Mouse (Mus musculus): ENCODE data around the gene Camta1. TPM values are rescaled to one million over a fixed set of nuclear protein-coding genes. Genes with fewer than 3 reads are reported as not detected.
"Not testable (repeated sequence)": the region's sequence is repeated elsewhere in the genome, so short reads cannot be mapped to it uniquely, and the experiment has no call there.

The Camta1 gene
- total RNA-seq, 2 experiments from 2014 or later = 193 to 222 TPM

DNA sequence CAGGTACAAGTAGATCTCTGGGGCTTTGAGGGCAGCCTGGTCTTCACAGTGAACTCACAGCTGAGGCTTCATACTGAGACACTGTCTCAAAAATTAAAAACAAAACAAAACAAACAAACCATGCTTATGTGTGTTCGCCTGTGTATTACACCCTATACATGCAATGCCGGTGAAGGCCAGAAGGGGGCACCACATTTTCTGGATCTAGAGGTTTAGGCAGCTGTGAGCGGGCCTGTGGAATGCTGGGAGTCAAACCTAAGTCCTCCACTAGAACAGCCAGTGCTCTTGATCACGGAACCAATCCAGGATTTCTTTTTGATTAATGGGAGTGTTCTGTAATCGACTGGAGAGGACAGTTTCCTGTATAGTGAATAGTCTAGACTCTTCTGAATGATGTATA lies 935.8 kb downstream of the Camta1 start:
- DNase-seq (ENCODE audit: low spot score in 2 of 2) = no peak
- intact Hi-C loops (cut with DNase I) = no loop called here

DNA sequence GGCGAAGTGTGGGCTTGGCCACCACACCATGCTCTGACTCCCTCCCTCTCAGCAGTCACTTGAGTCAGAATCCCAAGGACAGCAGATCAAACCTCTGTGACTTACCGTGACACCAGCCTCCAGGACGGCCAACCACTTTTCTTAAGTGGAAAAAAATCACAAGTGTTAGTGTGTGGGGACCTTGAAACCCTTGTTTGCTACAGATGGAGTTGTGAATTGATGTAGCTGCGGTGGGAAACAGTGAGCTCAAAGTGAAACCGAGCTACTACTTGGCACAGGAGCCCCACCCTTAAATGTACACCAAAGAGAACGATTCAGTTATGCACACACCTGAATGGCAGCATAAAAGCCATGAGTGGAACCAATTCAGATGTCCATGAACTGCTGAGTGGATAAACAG lies 936.7 kb downstream of the Camta1 start:
- no peak for DNase-seq (ENCODE audit: low spot score in 2 of 2)
- intact Hi-C loops (cut with DNase I) = no loop called here

DNA sequence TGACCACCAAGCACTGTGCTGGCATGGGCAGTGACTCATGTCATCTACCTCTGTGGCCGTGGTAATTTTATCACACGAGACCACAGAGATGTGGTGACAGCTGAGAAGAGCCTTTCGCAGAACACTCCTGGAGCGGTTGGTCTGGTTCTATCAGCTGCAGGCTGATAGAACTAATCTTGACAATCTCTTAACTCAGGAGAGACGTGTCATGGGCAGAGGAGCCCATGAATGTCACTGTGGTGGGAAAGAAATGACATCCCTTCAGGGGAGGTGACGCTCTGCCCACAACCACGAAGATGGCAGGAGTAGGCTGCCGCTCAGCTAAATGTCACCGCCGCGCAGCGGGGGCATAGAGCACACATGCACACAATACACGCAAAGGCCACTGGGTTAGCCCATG lies 937.4 kb downstream of the Camta1 start:
- DNase-seq (ENCODE audit: low spot score in 2 of 2) = no peak
- intact Hi-C loops (cut with DNase I) = no loop called here

DNA sequence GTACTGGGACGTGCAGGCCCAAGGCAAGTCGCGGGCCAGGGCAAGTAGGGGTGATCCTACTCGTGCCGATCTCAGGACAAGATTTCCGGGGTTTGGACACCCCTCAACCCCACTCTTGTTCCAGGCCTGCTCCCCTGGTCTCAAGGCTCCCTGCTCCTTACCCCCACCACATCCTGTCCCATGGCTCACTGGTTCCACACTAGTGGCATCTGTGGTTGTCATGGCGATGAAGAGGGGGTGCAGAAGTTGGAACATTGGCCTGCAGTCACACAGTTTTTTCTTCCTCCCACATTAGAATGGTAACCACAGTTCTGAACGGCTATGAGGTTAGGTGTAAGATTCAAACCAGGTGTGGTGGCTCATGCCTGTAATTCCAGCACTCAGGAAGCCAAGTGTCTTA lies 940.5 kb downstream of the Camta1 start:
- intact Hi-C loops (cut with DNase I) = no loop called here
- peak in 1 of 2 experiments; percentile 29 for DNase-seq (ENCODE audit: low spot score in 2 of 2)

DNA sequence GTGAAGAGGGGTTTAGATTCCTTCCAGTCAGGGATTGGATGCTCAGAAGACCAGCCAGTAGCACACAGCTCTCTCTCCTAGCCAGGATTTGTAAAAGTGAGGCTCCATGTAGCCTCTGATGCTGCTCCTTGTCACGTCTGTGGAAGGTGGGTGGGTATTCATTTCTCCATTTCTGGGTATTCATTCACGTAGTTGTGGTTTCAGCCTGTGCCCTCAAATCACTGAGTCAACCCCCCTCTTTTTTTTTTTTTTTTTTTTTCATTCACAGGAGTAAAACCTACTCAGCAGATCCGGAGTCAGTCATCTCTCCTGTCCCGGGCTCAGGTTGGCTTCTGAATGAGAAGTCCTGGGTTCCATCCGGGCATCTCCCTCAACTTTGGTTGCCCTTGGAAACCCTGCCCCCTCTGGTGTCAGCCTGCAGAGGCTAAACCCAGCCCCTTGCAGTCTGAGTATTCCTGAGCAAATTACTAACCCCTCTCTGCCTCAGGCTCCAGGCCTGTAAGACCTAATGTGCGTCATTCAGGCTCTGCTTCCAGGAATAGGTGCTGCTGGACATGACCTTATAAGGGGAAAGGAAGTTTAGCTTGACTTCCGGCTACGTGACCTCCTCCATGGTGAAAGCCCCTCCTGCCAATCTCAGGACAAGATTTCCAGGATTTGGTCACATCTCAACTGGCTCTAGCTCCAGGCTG lies 944.2 kb downstream of the Camta1 start:
- intact Hi-C loops (cut with DNase I) = loop anchor here (5.0 kb wide), 1 partner anchor 45 kb away; no protein-coding TSS in a partner anchor

GRCm38 (mm10) chr4:150915181-150915906 lies 946.3 kb downstream of the Camta1 start:
- intact Hi-C loops (cut with DNase I) = loop anchor here (5.0 kb wide), 1 partner anchor 47 kb away; no protein-coding TSS in a partner anchor
- DNase-seq (ENCODE audit: low spot score in 2 of 2) = peak; percentile 44 to 83

More for the DNA sequence above, 944.2 kb downstream of the Camta1 start:
- DNase-seq (ENCODE audit: low spot score in 2 of 2) = no peak

DNA sequence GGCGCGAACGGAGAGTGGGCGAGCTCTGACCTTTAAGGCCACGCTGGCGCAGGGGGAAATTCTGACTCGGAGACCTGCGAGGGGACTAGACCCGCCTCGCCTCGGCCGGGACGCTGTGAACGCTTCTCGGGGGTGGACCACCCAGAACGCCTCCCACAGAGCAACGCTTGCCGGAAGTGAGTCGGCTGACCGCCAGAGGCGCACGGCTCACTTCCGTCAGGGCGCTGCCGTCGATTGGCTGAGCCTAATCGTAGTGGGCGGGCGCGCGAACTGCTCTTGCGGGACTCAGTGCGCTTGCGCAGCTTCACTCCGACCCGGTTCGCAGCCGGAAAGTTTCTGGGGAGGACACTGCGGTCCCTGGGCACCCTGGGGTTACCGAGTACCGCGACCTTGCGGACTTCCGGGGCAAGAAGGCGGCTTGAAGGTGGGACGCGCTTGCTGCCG lies 947.4 kb downstream of the Camta1 start, which contains the start of the genes Park7 and Tnfrsf9:
Gene Park7, minus strand, starts transcription at position 148 of the 444 bp plus-strand sequence.
Gene Tnfrsf9, plus strand, starts transcription at position 273 of the 444 bp plus-strand sequence.
- DNase-seq (ENCODE audit: low spot score in 2 of 2) = peak; percentile 97 to 98
- intact Hi-C loops (cut with DNase I) = no loop called here

DNA sequence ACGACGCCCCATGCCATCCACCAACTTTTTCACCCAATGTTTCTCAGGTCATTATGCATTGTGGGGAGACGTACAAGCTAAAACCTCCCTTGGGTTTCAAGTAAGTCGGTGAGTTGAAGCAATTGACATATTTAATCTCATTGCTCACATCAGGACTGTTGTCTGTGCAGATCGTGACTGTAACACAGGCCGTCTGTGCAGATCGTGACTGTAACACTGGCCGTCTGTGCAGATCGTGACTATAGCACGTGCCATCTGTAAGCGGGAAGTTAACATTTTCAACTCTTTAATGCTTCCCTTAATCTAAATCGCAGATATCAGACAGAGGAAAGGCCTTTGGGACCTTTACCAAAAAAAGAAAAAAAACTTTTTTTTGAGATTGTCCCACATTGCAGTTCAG lies 947.9 kb downstream of the Camta1 start:
- peak in 1 of 2 experiments; percentile 27 for DNase-seq (ENCODE audit: low spot score in 2 of 2)
- intact Hi-C loops (cut with DNase I) = no loop called here

DNA sequence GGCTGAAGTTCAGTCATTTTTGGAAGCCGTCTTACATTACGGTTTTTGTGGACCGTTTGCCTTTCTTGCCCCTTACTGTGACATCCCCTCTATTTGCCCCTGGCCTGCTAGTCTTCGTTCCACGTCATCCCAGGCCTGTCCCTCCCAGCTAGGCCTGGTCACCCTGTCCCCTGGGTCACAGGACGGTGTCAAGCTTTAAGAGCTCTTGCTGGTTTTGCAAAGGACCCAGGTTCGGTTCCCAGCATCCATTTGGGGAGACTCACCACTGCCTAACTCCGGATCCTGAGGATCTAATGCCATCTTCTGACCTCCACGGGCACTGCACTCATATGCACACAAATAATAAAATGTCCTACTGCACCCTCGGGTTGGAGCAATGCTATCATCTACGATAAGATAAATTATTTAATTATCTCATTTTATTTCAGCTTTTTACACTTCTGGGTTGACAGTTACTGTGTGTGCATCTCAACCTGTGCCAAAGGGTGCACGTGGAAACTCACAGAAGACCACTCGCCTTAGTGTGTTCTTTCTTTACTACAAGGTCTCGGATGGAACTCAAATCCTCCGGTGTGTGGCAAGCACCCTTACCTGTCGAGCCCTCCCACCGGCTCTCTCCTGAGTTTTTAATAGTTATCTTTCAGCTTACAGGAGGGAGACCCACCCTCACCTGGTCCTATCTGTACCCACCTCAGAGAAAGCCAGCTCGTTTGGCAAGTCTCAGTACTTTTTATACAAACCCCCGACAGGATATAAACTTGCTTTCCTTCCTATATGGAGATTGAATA lies 951.3 kb downstream of the Camta1 start:
- intact Hi-C loops (cut with DNase I) = no loop called here

GRCm38 (mm10) chr4:150909451-150910156 lies 952.1 kb downstream of the Camta1 start:
- DNase-seq (ENCODE audit: low spot score in 2 of 2) = peak; percentile 97 to 98
- intact Hi-C loops (cut with DNase I) = loop anchor here (5.0 kb wide), 1 partner anchor 58 kb away; no protein-coding TSS in a partner anchor

More for the DNA sequence above, 951.3 kb downstream of the Camta1 start:
- DNase-seq (ENCODE audit: low spot score in 2 of 2) = peak in 1 of 2 experiments; percentile 31

DNA sequence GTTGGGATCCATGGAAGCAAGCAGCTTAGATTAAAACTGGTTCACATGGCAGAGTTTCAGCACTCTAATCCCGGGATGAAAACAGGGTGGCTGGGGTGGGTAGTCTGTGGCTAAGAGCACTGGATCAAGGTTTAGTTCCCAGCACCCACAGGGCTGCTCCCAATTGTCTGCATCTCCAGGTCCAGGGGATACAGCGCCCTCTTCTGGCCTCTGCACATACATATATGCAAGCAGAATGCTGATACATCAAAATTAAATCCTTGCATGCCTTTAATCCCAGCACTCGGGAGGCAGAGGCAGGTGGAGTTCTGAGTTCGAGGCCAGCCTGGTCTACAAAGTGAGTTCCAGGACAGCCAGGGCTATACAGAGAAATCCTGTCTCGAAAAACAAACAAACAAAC lies 953.2 kb downstream of the Camta1 start:
- intact Hi-C loops (cut with DNase I) = loop anchor here (5.0 kb wide), 1 partner anchor 59 kb away; no protein-coding TSS in a partner anchor
- not testable (repeated sequence) for DNase-seq (ENCODE audit: low spot score in 2 of 2)

- intact Hi-C loops (cut with DNase I) = loop anchor here (5.0 kb wide), 1 partner anchor 60 kb away; no protein-coding TSS in a partner anchor
- no peak for DNase-seq (ENCODE audit: low spot score in 2 of 2)
Measured at GRCm38 (mm10) chr4:150907099-150907498, 954.6 kb downstream of the Camta1 start.

- no peak for DNase-seq (ENCODE audit: low spot score in 2 of 2)
- intact Hi-C loops (cut with DNase I) = no loop called here
Measured at GRCm38 (mm10) chr4:150903091-150903742, 958.5 kb downstream of the Camta1 start.

- DNase-seq (ENCODE audit: low spot score in 2 of 2) = no peak
Measured at GRCm38 (mm10) chr4:150902062-150902461, 959.6 kb downstream of the Camta1 start.

DNA sequence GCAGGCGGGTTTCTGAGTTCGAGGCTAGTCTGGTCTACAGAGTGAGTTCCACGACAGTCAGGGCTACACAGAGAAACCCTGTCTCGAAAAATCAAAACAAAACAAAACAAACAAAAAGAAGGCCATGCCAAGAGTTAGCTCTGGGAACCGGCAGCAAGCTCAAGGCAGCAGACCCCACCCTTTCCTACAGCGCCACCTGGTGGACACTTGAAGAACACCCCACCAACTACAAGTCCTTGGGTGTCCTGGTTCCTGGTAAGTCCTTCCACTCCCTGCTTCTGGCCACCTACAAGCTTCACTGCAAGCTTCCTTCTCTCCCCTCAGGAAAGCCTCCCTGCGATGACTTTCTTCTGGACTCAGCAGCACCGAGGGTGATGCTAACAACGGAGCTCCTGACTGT lies 960.0 kb downstream of the Camta1 start:
- peak; percentile 56 to 79 for DNase-seq (ENCODE audit: low spot score in 2 of 2)
- intact Hi-C loops (cut with DNase I) = loop anchor here (1.0 kb wide), 1 partner anchor 245 kb away; no protein-coding TSS in a partner anchor

More at GRCm38 (mm10) chr4:150902062-150902461, 959.6 kb downstream of the Camta1 start:
- intact Hi-C loops (cut with DNase I) = no loop called here

- intact Hi-C loops (cut with DNase I) = no loop called here
- DNase-seq (ENCODE audit: low spot score in 2 of 2) = no peak
Measured at GRCm38 (mm10) chr4:150900486-150900885, 961.2 kb downstream of the Camta1 start.

GRCm38 (mm10) chr4:150898716-150899365 lies 962.8 kb downstream of the Camta1 start:
- intact Hi-C loops (cut with DNase I) = loop anchor here (5.0 kb wide), 1 partner anchor 42 kb away; no protein-coding TSS in a partner anchor

More at GRCm38 (mm10) chr4:150898716-150899365, 962.8 kb downstream of the Camta1 start:
- peak; percentile 47 to 61 for DNase-seq (ENCODE audit: low spot score in 2 of 2)
